Mouse (Mus musculus): ENCODE results near the gene Cttnbp2.

Cttnbp2 gene

GRCm38 (mm10) chr6:18514480-18515352 is at the start of gene Cttnbp2:
Gene Cttnbp2, minus strand, starts transcription at chr6:18514843.
- DNase-seq (ENCODE audit: low spot score), result peak; percentile 52

DNA sequence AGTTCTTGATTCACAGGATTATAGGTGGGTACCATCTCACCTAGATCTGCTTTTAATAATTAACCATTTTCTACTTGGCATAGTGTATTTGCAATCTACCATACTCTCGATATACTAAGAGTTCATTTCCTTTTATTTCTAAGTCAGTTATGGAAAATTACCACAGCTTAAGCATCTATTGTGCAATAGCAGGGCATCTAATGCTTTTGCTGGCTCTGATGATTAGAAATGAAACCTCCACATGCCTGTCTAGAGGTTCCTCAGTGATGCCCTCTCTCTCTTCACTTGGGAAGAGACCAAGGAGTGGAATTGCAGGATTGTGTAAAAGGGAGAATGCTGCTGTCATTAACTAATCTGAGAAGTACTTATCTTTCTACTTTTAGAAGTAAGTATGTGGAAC is 44.4 kb upstream of the Cttnbp2 start:
- no peak for DNase-seq (ENCODE audit: low spot score)

- no peak for DNase-seq (ENCODE audit: low spot score)
Measured at GRCm38 (mm10) chr6:18547516-18548465, 33.1 kb upstream of the Cttnbp2 start.

DNA sequence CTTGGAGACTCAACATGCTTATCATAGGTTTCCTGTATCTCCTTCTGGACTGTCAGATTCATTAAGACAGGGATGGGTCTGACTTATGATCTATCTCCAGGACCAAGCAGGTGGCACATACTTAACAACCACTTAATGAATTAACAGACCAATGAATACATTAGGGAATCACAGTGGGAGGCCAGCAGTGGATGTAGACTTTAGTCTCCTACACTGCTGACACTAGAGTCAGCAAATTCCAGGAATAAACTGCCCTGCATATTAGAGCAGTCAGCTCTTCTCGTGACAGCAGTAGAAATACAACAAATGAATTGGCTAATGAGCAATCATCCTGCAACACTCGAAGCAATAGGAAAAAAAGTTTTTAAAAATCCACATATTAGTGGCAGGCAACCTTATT is 29.2 kb upstream of the Cttnbp2 start:
- no peak for DNase-seq (ENCODE audit: low spot score)

- DNase-seq (ENCODE audit: low spot score), result no peak
Measured at GRCm38 (mm10) chr6:18540396-18540795, 25.8 kb upstream of the Cttnbp2 start.

DNA sequence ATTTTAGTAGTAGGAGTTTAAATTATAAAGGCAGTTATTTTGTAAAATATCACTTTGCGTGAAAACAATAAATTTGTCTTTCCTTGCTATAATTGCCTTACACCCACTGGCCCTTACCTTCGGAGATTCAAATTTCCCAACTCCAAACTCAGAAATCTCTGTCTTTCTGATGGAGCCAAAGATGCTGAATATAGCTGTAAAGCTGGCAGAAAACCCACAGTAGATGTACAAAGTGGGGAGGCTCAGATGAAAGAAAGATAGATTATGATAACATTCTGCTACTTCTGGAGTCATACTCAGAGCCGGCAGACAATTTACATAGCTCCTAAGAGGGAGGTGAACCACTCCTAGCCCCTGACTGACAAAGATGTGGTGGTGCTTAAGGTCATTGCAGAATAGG is 15.8 kb upstream of the Cttnbp2 start:
- no peak for DNase-seq (ENCODE audit: low spot score)

- no peak for DNase-seq (ENCODE audit: low spot score)
Measured at GRCm38 (mm10) chr6:18517626-18518025, 3.0 kb upstream of the Cttnbp2 start.

GRCm38 (mm10) chr6:18513611-18514473 is 801 bp downstream of the Cttnbp2 start:
- DNase-seq (ENCODE audit: low spot score), result peak; percentile 7

DNA sequence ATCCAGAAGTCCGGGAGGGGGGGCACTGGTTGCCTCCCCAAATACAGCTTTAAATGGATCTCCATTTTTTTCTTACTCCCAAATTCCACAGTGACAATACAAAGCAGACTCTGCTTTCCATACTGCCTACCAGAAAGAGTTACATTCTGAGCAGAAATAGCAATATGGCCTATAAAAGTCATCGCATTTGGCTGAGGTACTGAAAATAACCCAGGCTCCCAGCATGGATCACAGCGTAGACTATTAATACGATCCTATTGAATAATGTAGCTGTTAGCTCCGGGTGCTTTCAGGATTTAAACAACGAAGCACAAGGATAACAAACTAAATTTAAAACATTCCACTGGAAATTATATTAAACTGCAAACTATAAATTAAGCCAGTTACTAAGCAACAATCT is 2.8 kb downstream of the Cttnbp2 start:
- DNase-seq (ENCODE audit: low spot score), result no peak

- no peak for DNase-seq (ENCODE audit: low spot score)
Measured at GRCm38 (mm10) chr6:18508036-18508435, 6.6 kb downstream of the Cttnbp2 start.

DNA sequence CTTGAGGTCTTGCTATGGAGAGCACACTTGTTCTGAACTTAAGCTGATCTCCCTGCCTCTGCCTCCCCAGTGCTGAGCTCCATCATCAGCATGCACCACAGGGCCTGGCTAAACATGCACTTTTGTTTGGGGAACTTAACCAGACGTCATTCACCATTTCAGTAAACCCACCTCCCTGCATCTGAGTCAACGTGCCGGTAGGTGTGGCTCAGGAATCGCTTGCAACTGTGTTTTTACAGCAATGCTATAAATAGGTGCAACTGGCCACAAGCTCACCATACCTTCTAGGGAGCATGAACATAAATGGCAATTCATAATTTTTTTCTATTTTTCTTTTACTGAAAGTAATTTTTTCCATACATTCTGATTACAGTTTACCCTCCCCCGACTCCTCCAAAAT is 14.8 kb downstream of the Cttnbp2 start:
- no peak for DNase-seq (ENCODE audit: low spot score)

DNA sequence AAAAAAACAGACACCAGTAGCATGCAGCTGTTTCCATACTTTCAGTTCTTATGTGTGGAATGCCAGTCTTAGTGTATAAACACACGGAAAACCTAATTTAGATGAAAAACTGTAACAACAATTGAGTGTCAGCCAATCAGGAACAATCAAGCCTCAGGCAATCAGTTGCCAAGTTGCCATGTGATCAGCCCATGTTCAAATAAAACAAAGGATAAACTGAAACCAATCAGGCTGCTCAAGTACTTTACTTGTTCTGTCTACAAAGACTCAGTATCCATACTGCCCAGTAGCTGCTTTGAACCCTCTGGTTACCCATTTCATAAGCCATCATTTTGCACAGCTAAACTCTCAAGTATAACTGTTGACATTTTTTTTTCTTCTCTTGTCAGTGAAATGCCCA is 21.7 kb downstream of the Cttnbp2 start:
- DNase-seq (ENCODE audit: low spot score), result no peak

GRCm38 (mm10) chr6:18492248-18492901 is 22.3 kb downstream of the Cttnbp2 start:
- DNase-seq (ENCODE audit: low spot score), result no peak

DNA sequence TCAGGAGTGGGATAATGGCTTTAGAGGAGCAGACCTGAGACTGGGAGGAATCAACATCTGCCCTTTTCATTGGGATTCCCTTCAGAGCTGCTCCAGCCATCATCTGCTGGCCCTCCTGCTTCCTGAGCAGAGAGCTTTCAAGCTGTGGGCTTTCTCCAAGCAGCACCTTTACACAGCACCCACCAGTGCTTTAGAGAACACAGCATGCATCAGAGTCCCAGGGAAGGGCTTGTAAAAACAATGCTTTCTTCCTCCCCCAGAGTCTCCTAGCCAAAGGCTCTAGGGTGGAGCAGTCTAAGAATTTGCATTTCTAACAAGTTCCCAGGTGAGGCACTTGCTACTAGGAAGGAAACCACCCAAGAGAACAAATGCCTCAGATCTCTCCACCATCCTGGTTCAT is 29.6 kb downstream of the Cttnbp2 start:
- DNase-seq (ENCODE audit: low spot score), result no peak

GRCm38 (mm10) chr6:18484061-18484460 is 30.6 kb downstream of the Cttnbp2 start:
- no peak for DNase-seq (ENCODE audit: low spot score)

DNA sequence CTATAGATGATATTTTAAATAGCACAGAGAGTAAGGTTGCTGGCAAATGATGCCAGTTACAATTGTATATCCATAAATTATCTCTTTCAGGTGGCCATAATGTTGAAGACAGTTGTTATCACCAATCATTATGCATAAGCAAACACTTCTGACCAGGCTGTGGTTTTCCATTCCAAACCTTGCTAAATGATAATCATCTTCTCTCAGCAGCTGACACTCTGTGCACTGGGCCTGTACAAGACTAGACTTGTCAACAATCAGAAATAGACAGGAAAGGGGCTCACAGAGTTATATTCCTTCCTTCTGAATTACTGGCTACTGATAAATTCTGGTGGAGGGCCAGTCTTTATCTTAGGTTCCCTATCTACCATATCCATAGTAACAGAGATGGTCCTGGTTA is 32.1 kb downstream of the Cttnbp2 start:
- no peak for DNase-seq (ENCODE audit: low spot score)

DNA sequence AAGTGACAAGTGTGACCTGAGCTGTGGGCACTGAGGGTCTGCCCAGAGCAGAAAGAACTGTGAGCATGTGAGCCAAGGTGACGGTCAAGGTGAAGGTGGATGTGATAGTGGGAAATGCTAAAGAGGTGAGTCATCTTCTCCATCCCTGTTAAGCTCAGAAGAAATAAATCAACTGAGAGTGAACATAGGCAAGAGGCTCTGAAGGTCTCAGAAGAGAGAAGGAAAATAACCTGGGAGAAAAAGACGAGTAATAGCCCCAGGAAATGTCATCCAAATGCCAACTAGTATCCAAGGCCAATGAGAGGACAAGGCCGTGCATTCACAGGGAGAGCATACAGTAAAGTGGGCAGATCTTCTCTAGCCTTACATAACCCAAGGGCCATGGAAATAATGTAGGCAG is 32.9 kb downstream of the Cttnbp2 start:
- no peak for DNase-seq (ENCODE audit: low spot score)

DNA sequence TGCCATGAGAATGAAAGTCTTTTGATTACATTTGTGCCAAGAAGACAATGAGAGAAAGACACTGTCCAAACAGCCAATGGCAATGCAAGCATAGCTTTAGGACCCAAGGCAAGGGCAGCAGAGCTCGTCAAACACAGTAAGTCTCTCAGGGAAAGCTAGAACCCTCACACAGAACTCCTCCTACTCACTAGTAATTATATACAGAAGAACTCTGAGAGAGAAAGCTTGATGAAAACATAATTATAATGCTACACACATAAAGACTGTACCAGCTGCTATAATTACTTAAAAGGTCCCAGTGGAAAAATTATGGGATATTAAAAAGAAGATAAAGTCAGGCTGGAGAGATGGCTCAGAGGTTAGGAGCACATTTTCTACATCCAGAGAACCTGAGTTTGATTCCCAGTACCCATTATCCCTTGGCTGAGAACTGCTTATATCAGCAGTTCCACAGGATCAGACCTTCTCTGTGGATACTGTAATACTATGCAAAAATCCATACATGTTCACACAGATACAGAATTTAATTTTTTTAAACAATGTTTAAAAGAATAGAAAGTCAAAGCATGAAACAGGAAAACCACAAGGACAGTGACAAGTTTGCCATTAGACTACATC is 37.2 kb downstream of the Cttnbp2 start:
- no peak for DNase-seq (ENCODE audit: low spot score)

DNA sequence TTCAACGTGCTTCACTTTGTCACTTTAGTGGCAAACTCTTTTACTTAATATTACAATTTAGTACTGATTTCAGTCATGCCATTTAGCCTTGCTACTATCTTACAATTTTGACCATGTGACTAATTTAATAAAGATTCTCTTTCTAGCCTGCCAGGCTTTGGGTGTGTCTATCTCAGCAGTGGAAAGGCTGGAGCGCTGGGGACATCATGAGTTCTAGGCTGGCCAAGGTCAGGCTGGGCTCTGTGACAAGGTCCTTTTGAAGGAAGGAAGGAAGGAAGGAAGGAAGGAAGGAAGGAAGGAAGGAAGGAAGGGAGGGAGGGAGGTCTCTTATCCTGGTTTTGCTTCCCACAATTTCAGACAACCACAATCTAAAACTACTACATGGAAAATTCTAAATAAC is 39.7 kb downstream of the Cttnbp2 start:
- DNase-seq (ENCODE audit: low spot score), result no peak

- DNase-seq (ENCODE audit: low spot score), result no peak
Measured at GRCm38 (mm10) chr6:18474541-18474940, 40.1 kb downstream of the Cttnbp2 start.

DNA sequence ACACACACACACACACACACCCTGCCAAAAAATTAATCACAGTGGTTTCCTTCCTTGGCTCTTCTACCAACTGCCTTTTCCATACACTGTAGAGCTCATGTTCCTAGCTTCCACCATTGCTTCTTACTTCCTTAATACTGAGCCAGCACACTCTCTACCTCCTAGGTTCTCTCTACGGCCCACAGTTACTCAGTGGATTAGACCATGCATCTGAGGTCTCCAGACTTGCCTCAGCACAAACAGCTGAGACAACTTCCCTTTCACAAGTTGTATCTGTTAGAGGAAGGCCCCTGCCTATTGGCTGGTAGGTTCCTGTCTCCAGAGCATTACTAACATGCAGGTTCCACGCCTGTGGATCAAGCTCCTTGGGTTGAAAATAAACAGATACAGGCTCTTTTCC is 45.4 kb downstream of the Cttnbp2 start:
- no peak for DNase-seq (ENCODE audit: low spot score)

Measured in ovary, postnatal 14 days (tissue).